Mouse (Mus musculus): ENCODE results near the gene Grem2. TPM values are rescaled to one million over a fixed set of nuclear protein-coding genes. Genes with fewer than 3 reads are reported as not detected.

Gene Grem2
- 2.6 and 3.4 TPM in 2 replicates for polyA plus RNA-seq (2015; fragmentation: Nextera tagmentation; extraction: Ambion mirVana)

DNA sequence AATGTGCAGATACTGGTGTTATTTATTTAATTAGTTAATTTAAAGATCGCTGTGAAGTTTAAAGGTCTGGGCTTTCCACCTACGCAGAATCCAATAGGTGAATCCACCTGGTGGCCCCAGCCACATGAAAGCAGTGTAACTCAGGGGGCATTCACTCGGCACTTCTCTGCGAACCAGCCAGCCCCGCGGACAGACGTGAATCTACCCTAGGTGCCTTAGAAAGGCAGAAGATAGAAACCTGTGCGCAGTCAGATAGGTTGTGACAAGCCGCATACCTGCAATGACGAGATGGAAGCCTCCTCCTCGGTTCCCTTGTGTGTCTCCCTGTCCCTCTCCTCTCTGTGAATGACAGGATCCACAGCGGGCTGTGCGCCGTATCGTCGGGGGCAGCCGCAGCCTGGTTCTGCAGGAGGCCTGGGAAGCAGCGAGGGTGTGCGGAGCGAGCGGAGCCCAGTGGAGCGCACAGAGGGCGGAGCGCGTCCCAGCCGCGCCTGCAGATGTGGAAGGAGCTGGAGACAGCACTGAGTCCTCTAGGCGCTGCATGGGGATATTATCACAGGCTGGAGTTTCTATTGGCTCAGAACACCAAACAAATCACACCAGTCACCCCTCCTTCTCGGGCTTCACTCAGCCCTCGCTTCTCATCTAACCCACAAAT lies at the start of gene Grem2:
Gene Grem2 (minus strand): TSS at position 522 of the 658 bp plus-strand sequence.
- Histone ChIP-seq H3K4me2 (ENCODE audit: low read length) (peak within 1 kb of the TSS; percentile 63), H3K27ac (ENCODE audit: low read depth, low read length) (peak within 1 kb of the TSS; percentile 72), H3K9ac (ENCODE audit: low read depth, low read length) (peak within 1 kb of the TSS; percentile 71), H3K4me1 (ENCODE audit: control insufficient read depth, insufficient read depth, low read depth, low read length) (no peaks in the 10 kb centered on the region), H3K9me3 (ENCODE audit: control insufficient read depth, low read length) (no peaks in the 10 kb centered on the region), H3K27me3 (replicated peaks; ENCODE audit: control insufficient read depth, insufficient read depth, low read length) (no peaks in the 10 kb centered on the region), H3K4me3 (ENCODE audit: low read length) (peak within 1 kb of the TSS; percentile 51), H3K36me3 (ENCODE audit: control insufficient read depth, insufficient read depth, low read length) (no peaks in the 10 kb centered on the region)
- peak; percentile 99 for ATAC-seq
- 5% methylated on average over 30 of the region's 30 CpGs for WGBS

DNA sequence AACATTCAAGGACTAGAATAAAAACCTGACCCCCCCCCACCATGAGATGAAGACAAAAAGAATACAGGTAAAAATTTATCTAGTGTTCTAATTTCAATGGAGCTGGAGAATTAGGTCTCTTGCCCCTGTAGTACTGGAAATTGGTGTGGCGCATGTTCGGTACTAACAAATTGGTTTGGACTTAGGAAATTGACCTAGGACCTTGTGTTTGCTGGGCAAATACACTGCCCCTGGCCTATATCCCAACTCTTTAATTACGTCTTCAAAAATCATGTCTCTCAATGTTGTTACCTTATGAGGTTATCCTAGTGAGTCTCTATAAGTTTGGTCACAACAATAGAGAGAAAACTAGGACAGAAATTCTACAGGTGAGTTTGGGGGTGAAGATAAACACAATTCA lies 38.2 kb upstream of the Grem2 start:
- Histone ChIP-seq H3K4me3 (ENCODE audit: low read length) (no peak overlapping the region), H3K4me2 (ENCODE audit: low read length) (no peak overlapping the region), H3K27me3 (replicated peaks; ENCODE audit: control insufficient read depth, insufficient read depth, low read length) (no peaks in the 10 kb centered on the region), H3K9me3 (ENCODE audit: control insufficient read depth, low read length) (no peaks in the 10 kb centered on the region), H3K9ac (ENCODE audit: low read depth, low read length) (no peak overlapping the region), H3K4me1 (ENCODE audit: control insufficient read depth, insufficient read depth, low read depth, low read length) (no peaks in the 10 kb centered on the region), H3K36me3 (ENCODE audit: control insufficient read depth, insufficient read depth, low read length) (no peaks in the 10 kb centered on the region), H3K27ac (ENCODE audit: low read depth, low read length) (no peak overlapping the region)
- over 99% methylated on average over 3 of the region's 3 CpGs for WGBS
- ATAC-seq, result no peak

DNA sequence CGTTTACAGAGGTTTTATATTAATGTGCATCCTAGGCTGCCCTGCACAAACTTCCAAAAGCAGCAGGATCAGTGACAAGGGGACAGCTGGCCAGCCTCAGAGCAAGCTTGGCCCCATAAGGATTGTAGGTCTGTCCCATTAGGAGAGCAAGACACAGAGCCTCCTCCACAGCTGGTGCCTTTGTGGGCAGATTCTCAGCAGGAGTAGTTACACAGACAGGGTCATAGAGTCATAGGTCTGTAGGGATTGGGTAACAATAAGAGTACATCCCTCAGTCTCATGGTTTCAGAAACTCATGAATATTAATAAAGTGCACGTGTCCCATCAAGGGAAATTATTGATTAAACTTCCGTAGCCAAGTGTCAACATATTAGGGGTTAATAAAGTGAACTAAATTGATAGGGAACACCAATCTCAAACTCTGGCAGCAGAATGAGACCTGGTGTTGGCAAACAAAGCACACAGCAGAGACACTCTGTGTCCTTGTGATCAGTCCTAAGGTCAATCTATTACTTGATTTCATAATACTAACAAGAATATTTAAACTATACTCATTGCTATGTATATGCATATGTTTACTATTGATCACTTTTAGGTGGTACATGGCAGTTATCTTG lies 9.5 kb upstream of the Grem2 start:
- H3K27ac ChIP-seq (ENCODE audit: low read depth, low read length), result no peak overlapping the region

DNA sequence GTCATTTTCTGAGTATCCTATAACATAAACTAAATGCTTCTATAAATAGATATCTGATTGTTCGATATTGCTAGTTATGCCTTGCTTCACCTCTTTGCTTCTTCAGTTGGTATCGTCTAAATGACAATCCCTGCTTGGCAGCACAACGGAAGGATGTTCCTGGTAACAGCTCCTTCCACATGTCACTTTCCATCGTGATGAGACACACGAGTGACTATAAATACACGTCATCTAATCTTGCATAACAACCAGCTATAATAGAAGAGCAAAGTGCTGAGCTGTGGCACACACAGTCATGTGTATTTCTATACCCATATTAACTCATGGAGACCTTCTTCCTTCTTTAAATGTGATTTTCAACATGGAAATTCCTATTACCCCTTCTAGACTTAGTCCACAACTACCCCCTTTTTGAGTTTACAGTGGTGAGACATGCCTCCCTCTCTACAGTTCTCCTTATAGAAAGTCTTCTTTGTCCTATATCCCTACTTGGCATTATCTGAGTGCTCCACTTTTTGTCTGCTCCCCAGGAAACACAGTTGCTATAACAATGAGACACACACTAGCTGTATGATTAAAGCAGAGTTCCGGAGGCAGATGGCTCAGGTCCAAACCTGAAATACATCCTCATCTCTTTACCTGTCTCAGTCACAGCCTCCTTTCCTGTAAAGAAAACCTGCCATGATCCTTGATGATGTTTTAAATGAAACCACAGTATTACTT lies 8.0 kb upstream of the Grem2 start:
- Histone ChIP-seq H3K9me3 (ENCODE audit: control insufficient read depth, low read length) (no peaks in the 10 kb centered on the region), H3K9ac (ENCODE audit: low read depth, low read length) (no peak overlapping the region), H3K4me1 (ENCODE audit: control insufficient read depth, insufficient read depth, low read depth, low read length) (no peaks in the 10 kb centered on the region), H3K36me3 (ENCODE audit: control insufficient read depth, insufficient read depth, low read length) (no peaks in the 10 kb centered on the region), H3K4me2 (ENCODE audit: low read length) (no peak overlapping the region), H3K27ac (ENCODE audit: low read depth, low read length) (no peak overlapping the region), H3K4me3 (ENCODE audit: low read length) (no peak overlapping the region), H3K27me3 (replicated peaks; ENCODE audit: control insufficient read depth, insufficient read depth, low read length) (no peaks in the 10 kb centered on the region)
- ATAC-seq, result no peak
- 67% methylated on average over 7 of the region's 7 CpGs for WGBS

More for the DNA sequence above, 9.5 kb upstream of the Grem2 start:
- 24% methylated on average over 3 of the region's 3 CpGs for WGBS
- Histone ChIP-seq H3K9me3 (ENCODE audit: control insufficient read depth, low read length) (no peaks in the 10 kb centered on the region), H3K36me3 (ENCODE audit: control insufficient read depth, insufficient read depth, low read length) (no peaks in the 10 kb centered on the region), H3K4me2 (ENCODE audit: low read length) (no peak overlapping the region), H3K4me3 (ENCODE audit: low read length) (no peak overlapping the region), H3K9ac (ENCODE audit: low read depth, low read length) (no peak overlapping the region), H3K27me3 (replicated peaks; ENCODE audit: control insufficient read depth, insufficient read depth, low read length) (no peaks in the 10 kb centered on the region), H3K4me1 (ENCODE audit: control insufficient read depth, insufficient read depth, low read depth, low read length) (no peaks in the 10 kb centered on the region)
- ATAC-seq, result no peak

DNA sequence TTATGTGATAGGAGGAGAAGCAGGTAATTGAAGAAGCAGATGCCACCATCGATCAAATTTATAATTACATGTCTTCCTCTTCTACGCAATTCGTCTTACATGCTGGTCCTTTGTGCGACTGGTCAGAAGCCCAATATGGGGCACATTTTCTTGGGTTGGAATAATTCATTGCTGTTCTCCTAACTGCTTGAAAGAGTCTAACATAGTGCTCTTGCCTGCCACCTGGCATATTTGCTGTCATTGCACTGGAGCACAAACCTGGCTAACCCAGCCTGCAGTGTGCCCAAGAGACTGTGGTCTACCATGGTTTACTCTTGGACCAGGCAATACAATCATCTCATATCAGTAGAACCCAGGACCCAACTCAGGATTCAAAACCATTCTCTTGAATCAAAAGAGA lies 2.7 kb downstream of the Grem2 start:
- 94% methylated on average over 4 of the region's 4 CpGs for WGBS
- Histone ChIP-seq H3K4me3 (ENCODE audit: low read length) (no peak overlapping the region), H3K27ac (ENCODE audit: low read depth, low read length) (no peak overlapping the region), H3K9ac (ENCODE audit: low read depth, low read length) (no peak overlapping the region), H3K36me3 (ENCODE audit: control insufficient read depth, insufficient read depth, low read length) (no peaks in the 10 kb centered on the region), H3K4me2 (ENCODE audit: low read length) (no peak overlapping the region), H3K4me1 (ENCODE audit: control insufficient read depth, insufficient read depth, low read depth, low read length) (no peaks in the 10 kb centered on the region), H3K27me3 (replicated peaks; ENCODE audit: control insufficient read depth, insufficient read depth, low read length) (no peaks in the 10 kb centered on the region), H3K9me3 (ENCODE audit: control insufficient read depth, low read length) (no peaks in the 10 kb centered on the region)
- no peak for ATAC-seq

DNA sequence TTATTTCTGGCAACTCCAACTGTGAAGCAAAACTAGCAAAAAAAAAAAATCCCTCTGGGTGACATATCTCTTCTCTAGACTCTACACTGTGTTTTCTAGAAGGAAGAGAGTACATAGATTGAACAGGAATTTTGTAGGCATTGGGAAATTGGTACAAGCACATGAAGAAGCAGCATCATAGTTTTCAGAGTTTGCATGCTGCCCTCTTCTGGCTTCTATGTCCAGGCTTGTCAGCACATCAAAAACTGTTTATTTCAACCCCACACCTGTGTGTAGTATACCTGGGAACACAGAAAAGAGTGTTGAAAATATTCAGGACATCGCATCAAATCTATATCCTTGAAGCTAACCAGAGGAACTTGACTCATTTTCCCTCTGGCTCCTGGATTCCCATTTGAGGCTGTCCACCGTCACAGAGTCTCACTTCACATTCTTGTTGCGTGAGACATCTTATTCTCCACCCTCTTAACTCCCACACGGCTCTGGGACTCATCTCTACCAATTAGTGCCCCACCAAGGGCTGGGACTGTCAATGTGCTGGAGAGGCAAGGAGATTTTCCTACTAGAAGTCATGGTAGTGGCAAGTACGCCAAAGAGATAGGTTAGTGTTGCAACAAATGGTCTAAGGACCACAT lies 3.3 kb downstream of the Grem2 start:
- ATAC-seq, result no peak
- H3K27ac ChIP-seq (ENCODE audit: low read depth, low read length), result no peak overlapping the region
- H3K9me3 ChIP-seq (ENCODE audit: control insufficient read depth, low read length), result no peaks in the 10 kb centered on the region
- no peak overlapping the region for H3K4me2 ChIP-seq (ENCODE audit: low read length)
- H3K4me1 ChIP-seq (ENCODE audit: control insufficient read depth, insufficient read depth, low read depth, low read length), result no peaks in the 10 kb centered on the region
- H3K9ac ChIP-seq (ENCODE audit: low read depth, low read length), result no peak overlapping the region
- 90% methylated on average over 5 of the region's 5 CpGs for WGBS
- H3K27me3 ChIP-seq (replicated peaks; ENCODE audit: control insufficient read depth, insufficient read depth, low read length), result no peaks in the 10 kb centered on the region
- no peak overlapping the region for H3K4me3 ChIP-seq (ENCODE audit: low read length)
- no peaks in the 10 kb centered on the region for H3K36me3 ChIP-seq (ENCODE audit: control insufficient read depth, insufficient read depth, low read length)

DNA sequence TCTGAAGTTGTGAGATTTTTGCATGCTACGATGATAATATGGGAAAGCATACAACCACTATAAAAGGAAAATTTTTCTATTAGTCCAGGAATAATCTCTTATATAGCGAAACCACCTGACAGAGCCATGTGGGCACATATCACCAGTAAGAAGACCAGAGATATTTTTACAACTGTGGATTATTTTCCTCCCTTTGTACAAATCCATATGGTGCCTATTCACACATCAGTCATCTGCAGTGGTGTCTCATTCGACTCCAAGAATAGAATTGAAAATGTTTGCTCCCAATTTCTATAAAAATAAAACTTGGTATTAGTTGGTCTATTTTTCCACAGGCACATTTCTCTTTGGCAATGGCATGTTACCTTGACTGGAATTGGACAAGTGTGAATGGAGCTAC lies 11.8 kb downstream of the Grem2 start:
- H3K4me2 ChIP-seq (ENCODE audit: low read length), result no peak overlapping the region
- 84% methylated on average over 3 of the region's 3 CpGs for WGBS
- no peak for ATAC-seq

DNA sequence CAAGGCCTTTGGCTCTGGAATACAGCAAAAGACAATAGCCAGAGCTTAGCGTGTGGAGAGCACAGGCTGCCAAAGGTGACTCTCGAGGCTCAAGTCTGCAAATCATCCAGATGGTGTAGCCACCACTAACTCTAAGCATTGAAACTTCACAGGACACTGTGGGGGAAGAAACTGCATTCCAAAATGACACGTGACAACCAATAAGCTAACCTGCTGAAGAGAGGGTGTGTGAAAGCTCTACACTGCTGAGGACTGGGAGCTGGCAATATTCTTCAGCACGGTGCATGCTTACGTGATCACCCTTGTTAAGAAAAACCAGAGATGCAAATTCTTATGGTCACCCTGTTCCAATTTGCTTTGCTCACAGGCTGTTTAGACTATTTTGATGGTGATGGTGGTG lies 13.4 kb downstream of the Grem2 start:
- Histone ChIP-seq H3K4me1 (ENCODE audit: control insufficient read depth, insufficient read depth, low read depth, low read length) (no peaks in the 10 kb centered on the region), H3K9me3 (ENCODE audit: control insufficient read depth, low read length) (no peaks in the 10 kb centered on the region), H3K27ac (ENCODE audit: low read depth, low read length) (no peak overlapping the region), H3K4me3 (ENCODE audit: low read length) (no peak overlapping the region), H3K4me2 (ENCODE audit: low read length) (no peak overlapping the region), H3K27me3 (replicated peaks; ENCODE audit: control insufficient read depth, insufficient read depth, low read length) (no peaks in the 10 kb centered on the region), H3K9ac (ENCODE audit: low read depth, low read length) (no peak overlapping the region), H3K36me3 (ENCODE audit: control insufficient read depth, insufficient read depth, low read length) (no peaks in the 10 kb centered on the region)
- 94% methylated on average over 5 of the region's 5 CpGs for WGBS
- ATAC-seq, result no peak

More for the DNA sequence above, 11.8 kb downstream of the Grem2 start:
- no peak overlapping the region for H3K4me3 ChIP-seq (ENCODE audit: low read length)
- H3K9ac ChIP-seq (ENCODE audit: low read depth, low read length), result no peak overlapping the region
- no peak overlapping the region for H3K27ac ChIP-seq (ENCODE audit: low read depth, low read length)
- H3K9me3 ChIP-seq (ENCODE audit: control insufficient read depth, low read length), result no peaks in the 10 kb centered on the region
- no peaks in the 10 kb centered on the region for H3K27me3 ChIP-seq (replicated peaks; ENCODE audit: control insufficient read depth, insufficient read depth, low read length)
- no peaks in the 10 kb centered on the region for H3K36me3 ChIP-seq (ENCODE audit: control insufficient read depth, insufficient read depth, low read length)
- no peaks in the 10 kb centered on the region for H3K4me1 ChIP-seq (ENCODE audit: control insufficient read depth, insufficient read depth, low read depth, low read length)

DNA sequence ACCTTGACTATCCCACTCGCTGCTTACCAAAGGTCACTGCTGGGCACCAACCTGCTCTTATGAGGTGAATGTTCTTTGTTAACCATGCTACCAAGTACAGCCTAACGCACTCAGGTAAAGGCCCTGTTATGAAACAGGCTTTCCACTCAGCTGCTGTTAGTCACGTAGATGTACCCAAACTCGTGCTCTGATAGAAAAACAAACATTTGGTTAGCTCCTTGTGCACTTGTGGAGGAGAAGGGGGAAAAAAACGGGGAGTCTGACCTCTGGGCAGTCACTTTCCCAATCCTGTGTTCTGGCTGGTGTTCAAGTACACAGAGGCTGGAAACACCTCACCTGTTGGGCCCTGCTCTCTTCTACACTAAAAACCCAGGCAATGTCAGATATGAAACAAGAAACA lies 14.0 kb downstream of the Grem2 start:
- Histone ChIP-seq H3K27ac (ENCODE audit: low read depth, low read length) (no peak overlapping the region), H3K9ac (ENCODE audit: low read depth, low read length) (no peak overlapping the region), H3K9me3 (ENCODE audit: control insufficient read depth, low read length) (no peaks in the 10 kb centered on the region), H3K36me3 (ENCODE audit: control insufficient read depth, insufficient read depth, low read length) (no peaks in the 10 kb centered on the region), H3K4me3 (ENCODE audit: low read length) (no peak overlapping the region), H3K4me1 (ENCODE audit: control insufficient read depth, insufficient read depth, low read depth, low read length) (no peaks in the 10 kb centered on the region), H3K27me3 (replicated peaks; ENCODE audit: control insufficient read depth, insufficient read depth, low read length) (no peaks in the 10 kb centered on the region), H3K4me2 (ENCODE audit: low read length) (no peak overlapping the region)
- 80% methylated on average over 5 of the region's 5 CpGs for WGBS
- no peak for ATAC-seq
